Comparison of ENCODE assay signal across 7 mouse cellular contexts in the genomic region with DNA sequence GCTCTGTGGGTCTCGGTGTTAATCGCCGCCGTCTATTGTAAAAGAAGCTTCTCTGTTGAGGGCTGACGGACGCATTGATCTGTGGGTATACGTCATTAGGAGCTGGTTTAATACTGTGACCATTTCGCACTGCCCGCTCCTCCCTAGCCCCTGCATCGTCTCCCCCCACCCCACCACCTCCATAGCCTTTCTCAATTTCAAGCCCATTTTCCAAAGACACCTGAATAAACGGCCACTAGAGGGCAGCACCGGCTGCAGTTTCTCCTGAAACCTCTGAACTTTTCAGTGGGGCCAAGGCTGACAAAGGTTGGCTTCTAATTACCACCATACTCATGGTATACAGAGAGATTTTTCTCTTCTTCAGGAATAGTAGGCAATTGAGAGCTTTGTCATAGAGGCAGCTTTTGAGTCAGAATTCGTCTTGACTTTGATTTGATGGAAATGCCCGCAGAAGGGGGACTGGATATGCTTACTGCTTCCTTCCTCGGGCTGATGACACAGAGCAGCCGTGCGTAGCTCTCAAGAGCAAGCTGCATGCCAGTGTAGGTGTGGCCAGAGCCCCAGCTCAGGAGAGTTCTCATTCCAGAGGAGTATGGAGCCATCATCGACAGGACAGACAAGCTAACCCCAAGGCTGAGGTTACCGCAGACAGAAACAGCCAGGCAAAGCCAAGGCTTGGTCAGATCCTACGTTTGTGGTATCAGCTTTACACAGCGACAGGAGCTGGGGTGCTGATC. TPM values are rescaled to one million over a fixed set of nuclear protein-coding genes. Genes with fewer than 3 reads are reported as not detected.
DNase-seq lines count a peak whose midpoint lies in the region; ATAC-seq lines count a peak whose summit lies in the region.

No protein-coding gene starts in this region.

- no peaks in the 10 kb centered on the region for H3K36me3 ChIP-seq in intestine, embryonic 14.5 days (ENCODE audit: control insufficient read depth, insufficient read depth, low read length)

- peak; percentile 78 to 83 for DNase-seq in adrenal gland, adult 18-20 months (ENCODE audit: low spot score in 2 of 2)
- DNase-seq in embryo, embryonic 10 days (ENCODE audit: low spot score), result peak; percentile 87
- peak; percentile 90 for DNase-seq in gastrocnemius, postnatal 10 days
- DNase-seq in intestine, embryonic 14.5 days (ENCODE audit: low spot score), result peak; percentile 97
- DNase-seq in left cerebral cortex, postnatal 14 days (ENCODE audit: low spot score in 2 of 2), result peak; percentile 92 to 96
- DNase-seq in right cerebral cortex, postnatal 36 days (ENCODE audit: low spot score in 2 of 2), result peak; percentile 81 to 82

- H3K4me3 ChIP-seq in intestine, embryonic 14.5 days (ENCODE audit: low read depth, low read length), result peak overlapping the region; percentile 31

- WGBS in intestine, embryonic 14.5 days, result 27% methylated on average over 21 of the region's 21 CpGs

- peak overlapping the region; percentile 45 for H3K4me2 ChIP-seq in intestine, embryonic 14.5 days (ENCODE audit: low read length)

- H3K27me3 ChIP-seq in intestine, embryonic 14.5 days (replicated peaks; ENCODE audit: control insufficient read depth, insufficient read depth, low read length), result peaks cover 2% of the 10 kb centered on the region; the same call in 1 of the 2 replicates

- no peaks in the 10 kb centered on the region for H3K9me3 ChIP-seq in intestine, embryonic 14.5 days (ENCODE audit: control insufficient read depth, low read length)

- no peak overlapping the region for H3K27ac ChIP-seq in intestine, embryonic 14.5 days (ENCODE audit: low read depth)

- no peaks in the 10 kb centered on the region for H3K4me1 ChIP-seq in intestine, embryonic 14.5 days (replicated peaks; ENCODE audit: control insufficient read depth, insufficient read depth, low read length)

- intact Hi-C loops in left cerebral cortex, postnatal 14 days (cut with DNase I), result loop anchor here (1.0 to 5.0 kb wide), 3 partner anchors 111 to 236 kb away; partner anchors contain the start of gene Myrip

- H3K9ac ChIP-seq in intestine, embryonic 14.5 days (ENCODE audit: low read length), result peak overlapping the region; percentile 27; the same call in 1 of the 2 replicates

- ATAC-seq in intestine, embryonic 14.5 days (replicated peaks; ENCODE audit: low FRiP score, low TSS enrichment, low read depth), result peak; percentile 82
- ATAC-seq in megakaryocyte-erythroid progenitor cell, adult 5-6 weeks (replicated peaks; ENCODE audit: low FRiP score, low TSS enrichment, poor library complexity, severe bottlenecking), result peak; percentile 64

RNA-seq across cellular contexts. Expression of gene Mobp, which starts 42.0 kb away (rescaled TPM):
- not detected for total RNA-seq in adrenal gland, adult 18-20 months (2021)
- under 1 TPM in 1 of 2 experiments, not detected in 1; 0.77 TPM for total RNA-seq in gastrocnemius, postnatal 10 days (2021)
- not detected in 2 replicates for polyA plus RNA-seq in intestine, embryonic 14.5 days (2014; fragmentation: Nextera tagmentation; extraction: Ambion mirVana)
- total RNA-seq in left cerebral cortex, postnatal 14 days (2021), result 100 to 1,000 TPM; 128 to 224 TPM
- not detected in 2 replicates for total RNA-seq in megakaryocyte-erythroid progenitor cell, adult 5-6 weeks (2014; fragmentation: Nextera tagmentation)
- total RNA-seq in megakaryocyte-erythroid progenitor cell, adult 5-6 weeks (2017), result not detected in 2 replicates

Comparison
In these comparisons a context has a peak if more than half of its experiments do, and no peak if none do; other contexts are left out.
1. RNA of gene Mobp, which starts 42.0 kb away (total RNA-seq): 128 to 224 TPM in left cerebral cortex, postnatal 14 days; 0.77 TPM in gastrocnemius, postnatal 10 days, not detected in adrenal gland, adult 18-20 months and not detected in megakaryocyte-erythroid progenitor cell, adult 5-6 weeks; every median in the first group is over 10 times any median in the second.
2. Peak in every context shown above with its lines, with median percentiles within 50 percentile points of each other: DNase-seq.